Mouse (Mus musculus) neural tube, embryonic 10.5 days (tissue): ENCODE measurements around the gene Abhd14b.

Experiments used
- DNase-seq: peaks from one replicate; pipeline ENCODE4 v3.0.0-alpha.2; 2017; ENCODE audit warnings: low spot score; ENCODE audit errors: extremely low spot score

Gene Abhd14b

DNA sequence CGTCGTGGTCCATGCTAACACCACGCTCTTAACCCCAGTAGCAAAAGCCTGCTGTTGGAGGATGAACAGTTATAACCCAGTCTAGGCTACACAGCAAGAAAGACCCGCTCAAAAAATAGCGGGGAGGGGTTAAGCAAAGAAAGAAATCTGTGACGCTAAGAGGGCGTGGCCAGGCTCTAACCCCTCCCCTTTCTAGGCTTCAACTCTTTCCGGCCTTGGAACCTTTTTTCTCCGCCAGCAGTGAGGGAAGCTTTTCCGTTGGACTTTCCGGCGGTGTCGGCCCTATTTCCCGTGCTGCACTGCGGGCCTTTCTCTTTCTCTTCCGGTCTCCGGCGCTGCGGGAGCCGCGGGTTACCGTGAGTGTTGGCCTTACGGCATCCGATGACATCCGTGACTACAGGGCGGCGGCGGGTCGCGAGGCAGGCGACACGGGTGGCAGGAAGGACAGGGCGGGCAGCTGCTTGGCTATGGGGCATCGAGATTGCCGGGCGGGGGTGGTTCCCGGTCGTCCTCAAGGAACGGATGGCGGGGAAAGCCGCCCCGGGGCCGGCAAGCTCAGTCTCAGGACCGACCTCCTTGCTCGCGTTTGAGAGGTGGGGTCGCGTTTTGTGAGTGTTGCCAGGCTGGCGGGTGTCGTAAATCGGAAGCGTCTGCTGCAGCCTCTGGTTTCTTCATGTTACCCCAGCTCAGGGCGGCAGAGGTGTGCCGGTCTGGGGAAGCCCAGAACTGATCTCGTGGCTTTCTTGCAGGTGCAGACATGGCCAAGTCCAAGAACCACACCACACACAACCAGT, 17.8 kb upstream of the Abhd14b start, which contains the start of gene Rpl29:
TSS of gene Rpl29 (plus strand) at position 234 of the 794 bp plus-strand sequence.
- DNase-seq = peak; percentile 91

DNA sequence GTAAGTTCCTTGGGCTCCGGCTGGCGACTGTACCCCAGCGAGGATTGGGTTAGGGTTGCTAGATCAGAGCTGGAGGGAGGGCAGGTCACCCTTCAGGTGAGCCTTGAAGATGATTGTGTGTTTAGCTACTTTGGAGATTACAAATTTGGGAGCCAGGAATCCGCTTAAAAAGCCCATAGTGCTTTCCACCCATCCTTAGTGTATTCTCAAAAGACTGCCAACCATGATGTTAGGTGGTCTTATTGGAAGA, 17.3 kb upstream of the Abhd14b start:
- DNase-seq = no peak

DNA sequence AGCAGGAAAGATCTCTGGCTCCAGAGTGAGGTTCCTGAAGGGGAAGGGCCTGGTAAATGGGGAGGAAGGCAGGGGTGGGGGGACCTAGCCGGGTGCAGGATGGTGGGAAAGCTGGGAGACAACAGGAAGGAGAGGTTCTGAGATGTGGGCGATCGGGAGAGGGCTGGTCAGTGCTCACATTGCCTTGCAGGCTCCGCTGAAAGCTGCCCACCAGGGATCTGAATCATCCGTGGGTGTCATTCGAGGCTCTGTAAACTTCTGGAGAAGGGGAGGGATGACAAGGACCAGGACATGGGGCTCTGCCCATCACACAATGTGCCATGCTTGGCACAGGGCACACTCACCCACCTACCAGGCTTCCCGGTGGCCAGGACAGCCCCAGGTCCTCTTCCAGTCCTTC, 13.9 kb upstream of the Abhd14b start:
- no peak for DNase-seq

DNA sequence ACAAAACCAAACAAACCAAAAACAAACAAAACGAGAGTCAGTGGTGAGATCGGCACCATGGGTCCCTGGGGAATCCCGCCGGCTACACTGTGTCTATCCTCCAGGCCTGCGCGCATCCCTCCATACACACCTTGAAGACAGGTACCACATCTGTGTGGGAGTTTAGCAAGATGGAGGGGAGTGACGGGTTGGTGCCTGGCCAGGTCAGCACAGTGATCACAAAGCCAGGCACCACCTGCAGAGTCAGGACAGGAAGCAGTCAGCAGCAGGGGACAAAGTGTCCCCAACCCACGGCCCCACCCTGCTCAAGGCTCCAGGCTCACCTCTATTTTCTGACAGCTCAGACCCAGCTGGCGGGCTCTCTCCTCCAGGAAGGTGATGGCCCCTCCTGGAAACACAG, 10.7 kb upstream of the Abhd14b start:
- DNase-seq = no peak

DNA sequence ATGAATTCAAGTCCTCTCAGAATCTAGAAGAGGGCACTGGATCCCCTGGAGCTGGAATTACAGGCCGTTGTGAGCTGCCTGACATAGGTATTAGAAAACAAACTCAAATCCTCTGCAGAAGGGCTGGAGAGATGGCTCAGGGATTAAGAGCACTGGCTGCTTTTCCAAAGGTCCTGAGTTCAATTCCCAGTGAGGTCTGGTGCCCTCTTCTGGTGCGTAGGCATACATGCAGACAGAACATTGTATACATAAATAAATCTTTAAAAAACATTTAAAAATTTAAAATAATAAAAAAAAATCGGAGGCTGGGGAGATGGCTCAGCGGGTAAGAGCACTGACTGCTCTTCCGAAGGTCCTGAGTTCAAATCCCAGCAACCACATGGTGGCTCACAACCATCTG, 4.6 kb upstream of the Abhd14b start:
- no peak for DNase-seq

DNA sequence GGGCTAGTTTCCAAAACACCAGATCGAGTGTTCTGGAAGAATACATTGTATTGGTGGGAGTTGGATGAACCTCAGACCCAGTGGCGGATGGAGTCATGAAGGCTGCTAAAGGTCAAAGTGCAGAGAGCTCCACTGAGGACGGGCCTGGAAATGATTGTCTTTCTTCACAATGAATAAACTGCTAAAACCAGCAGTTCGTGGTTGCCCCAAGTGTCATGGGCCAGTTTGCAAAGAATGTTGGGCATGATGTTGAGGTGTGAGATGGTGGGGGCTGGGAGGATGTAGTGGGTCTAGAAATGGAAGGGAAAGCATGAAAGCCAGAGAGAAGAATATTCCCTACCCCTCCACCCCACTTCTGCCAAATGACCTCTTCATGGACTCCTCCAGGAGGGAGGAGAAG, 2.4 kb upstream of the Abhd14b start:
- no peak for DNase-seq

DNA sequence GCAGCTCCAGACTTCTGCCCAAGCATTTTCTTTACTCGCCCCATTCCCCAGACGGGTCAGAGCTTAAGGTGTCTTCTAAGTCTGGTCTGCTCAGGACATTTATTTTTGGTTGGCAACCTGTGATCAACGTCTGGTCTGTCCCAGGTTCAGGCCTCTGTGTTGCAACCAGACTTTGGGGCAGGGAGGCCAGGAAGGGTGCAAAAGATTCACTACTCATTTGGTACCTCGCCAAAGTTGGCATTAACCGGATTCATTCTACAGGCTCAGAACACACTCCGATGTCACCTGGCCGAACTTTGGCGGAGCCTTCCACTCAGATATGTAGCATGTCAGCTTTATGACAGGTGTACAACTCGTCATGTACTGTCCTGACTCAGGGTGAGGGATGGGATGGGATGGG, 692 bp downstream of the Abhd14b start:
- no peak for DNase-seq

DNA sequence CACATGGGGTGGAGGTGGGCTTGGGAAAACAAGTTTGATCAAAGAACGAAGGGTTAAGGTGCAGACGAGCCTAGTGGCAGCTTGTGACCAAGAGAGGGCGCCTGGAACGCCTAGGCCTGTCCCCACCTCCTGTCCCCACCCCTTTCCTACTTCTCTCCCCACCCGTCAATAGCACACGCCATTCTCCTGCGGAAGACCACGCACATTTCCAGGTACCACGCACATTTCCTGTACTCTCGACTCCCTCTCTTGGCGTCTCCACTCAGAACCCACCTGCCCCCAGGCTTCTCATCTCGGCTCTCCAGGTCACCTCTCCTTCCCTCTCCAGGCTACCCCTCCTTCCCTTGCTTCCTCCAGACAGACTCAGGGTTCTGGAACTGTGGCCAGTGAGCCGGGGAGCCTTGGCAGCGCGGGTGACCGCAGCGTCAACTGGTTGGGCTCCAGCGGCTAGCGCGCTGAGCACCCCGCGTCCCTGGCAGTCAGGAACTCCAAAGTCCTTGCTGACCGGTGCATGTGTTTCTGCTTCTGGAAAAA, 1.3 kb downstream of the Abhd14b start:
- DNase-seq = peak; percentile 59

DNA sequence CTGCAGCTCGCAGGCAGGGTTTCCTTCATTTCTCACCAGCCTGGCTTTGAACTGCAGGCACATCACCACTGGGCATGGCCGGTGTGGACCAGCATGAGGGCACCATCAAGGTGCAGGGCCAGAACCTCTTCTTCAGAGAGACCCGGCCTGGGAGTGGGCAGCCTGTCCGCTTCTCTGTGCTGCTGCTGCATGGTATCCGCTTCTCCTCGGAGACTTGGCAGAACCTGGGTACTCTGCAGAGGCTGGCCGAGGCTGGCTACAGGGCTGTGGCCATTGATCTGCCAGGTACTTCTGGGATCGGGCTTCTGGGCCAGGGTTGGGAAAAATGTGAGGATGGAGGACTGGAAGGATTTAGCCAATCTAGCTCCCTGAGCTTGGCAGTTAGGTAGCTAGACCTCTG, 2.7 kb downstream of the Abhd14b start:
- no peak for DNase-seq

DNA sequence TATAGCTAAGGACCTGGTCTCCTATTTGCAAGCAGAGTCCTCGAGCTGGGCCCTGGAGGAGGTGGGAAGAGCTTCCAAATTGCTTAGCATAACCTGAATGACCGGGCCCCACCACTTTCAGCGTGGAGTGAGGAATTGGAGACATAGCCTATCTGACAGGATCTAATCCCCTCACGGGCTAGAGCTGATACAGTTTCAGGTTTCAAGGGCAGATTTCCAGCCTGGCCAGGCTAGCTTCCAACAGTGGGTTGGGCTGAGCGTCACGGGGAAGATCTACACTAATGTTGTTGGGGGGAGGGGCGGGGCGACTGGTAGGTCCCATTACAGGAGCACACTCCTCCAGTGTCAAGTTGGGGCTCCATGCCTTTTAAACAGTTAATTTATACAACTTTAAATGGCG, 3.4 kb downstream of the Abhd14b start:
- DNase-seq = no peak

DNA sequence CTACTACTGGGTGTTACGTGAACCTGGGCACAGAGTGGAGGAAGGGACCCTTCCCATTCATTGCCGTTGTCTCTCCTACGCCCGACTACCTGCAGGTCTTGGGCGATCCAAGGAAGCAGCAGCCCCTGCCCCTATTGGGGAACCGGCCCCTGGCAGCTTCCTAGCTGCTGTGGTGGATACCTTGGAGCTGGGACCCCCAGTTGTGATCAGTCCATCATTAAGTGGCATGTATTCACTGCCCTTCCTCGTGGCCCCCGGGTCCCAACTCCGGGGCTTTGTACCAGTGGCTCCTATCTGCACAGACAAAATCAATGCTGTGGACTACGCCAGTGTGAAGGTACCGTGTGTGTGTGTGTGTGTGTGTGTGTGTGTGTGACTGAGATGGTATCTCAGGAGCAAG, 4.0 kb downstream of the Abhd14b start:
- no peak for DNase-seq

DNA sequence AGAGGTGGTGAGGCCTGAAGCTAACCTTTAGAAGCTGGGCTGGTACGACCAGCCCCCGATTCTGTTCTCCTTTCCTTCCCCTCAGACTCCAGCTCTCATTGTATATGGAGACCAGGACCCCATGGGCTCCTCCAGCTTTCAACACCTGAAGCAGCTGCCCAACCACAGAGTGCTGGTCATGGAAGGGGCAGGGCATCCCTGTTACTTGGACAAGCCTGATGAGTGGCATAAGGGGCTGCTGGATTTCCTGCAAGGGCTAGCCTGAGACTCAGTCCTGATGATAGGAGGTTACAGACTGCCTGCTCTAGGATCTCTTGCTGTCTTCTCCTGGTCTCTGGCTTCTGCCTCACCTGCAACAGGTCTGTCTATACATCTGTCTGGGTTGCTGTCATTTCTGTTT, 4.6 kb downstream of the Abhd14b start:
- DNase-seq = no peak

DNA sequence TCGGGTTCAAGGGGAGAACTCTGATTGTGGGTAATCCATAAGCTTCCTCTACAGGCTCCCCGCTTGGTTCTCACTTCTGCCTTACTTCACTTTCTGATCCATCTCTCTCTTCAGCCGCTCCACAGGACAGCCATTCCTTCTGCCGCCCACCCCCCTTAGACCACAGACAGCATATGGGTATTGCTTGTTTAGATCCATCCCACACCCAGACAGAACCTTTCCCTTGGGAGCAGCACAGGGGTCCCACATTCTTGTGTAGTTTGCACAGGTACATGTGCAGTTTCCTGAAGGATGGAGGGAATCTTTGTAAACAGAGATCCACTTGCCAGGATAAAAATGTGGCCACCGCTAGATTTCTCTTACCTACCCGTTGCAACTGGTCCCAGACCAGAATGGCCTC, 5.1 kb downstream of the Abhd14b start:
- DNase-seq = no peak

DNA sequence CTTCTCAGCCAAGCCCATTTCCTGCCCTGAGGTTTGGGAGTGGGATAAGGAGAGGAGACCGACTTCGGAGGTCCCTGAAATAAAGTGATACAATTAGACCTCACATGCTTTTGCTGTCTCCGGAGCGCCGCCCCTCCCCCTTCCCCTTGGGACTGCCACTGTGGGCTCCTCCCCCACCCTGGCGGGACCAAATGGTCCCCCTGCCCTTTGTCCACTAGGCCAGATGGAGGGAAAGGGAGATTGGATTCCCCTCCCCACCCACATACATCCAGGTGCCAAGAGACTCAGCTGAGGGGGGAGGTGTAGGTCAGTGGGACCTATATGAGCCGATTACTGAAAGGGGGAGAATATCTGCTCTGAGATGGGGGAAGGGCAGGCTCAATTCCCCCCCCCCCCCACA, 5.6 kb downstream of the Abhd14b start:
- DNase-seq = peak; percentile 77

DNA sequence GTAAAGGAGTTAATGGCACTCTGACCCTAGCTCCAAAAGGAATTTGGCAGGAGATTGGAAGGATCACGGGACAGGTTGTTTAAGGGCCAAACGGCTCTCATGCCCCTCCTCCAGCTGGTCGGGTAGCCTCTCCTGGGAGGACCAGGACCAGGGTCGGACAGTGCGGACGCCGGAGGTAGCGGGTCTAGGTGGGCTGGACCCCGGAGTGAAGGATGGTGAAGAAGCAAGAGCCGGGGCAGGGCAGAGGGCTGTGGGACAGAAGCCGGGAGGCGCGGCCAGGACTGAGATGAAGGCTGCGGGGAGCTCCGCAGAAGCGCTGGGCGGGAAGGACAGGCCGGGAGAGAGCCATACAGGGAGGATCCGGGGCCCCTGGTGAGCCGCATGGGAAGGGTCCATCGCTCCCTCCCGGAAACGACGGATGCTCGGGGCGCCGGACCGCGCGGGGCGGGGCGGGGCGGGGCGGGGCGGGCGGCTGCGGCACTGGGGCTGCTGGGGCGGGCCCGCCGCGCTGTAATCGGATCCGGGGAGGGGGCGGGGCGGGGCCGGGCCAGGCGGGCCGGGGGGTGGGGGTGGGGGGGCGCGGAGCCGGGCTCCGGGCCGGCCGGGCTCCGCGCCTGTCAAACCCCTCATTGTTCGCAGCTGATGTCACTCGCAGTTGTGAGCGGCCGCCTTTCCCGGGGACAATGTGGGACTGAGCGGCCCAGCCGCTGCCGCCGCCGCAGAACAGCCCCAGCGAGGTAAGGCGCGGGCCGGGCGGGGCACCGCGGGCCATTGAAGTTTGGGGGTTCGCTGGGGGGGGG, 6.2 kb downstream of the Abhd14b start, which contains the start of gene Pcbp4:
TSS of gene Pcbp4 (plus strand) at position 21 of the 800 bp plus-strand sequence.
- peak; percentile 89 for DNase-seq

DNA sequence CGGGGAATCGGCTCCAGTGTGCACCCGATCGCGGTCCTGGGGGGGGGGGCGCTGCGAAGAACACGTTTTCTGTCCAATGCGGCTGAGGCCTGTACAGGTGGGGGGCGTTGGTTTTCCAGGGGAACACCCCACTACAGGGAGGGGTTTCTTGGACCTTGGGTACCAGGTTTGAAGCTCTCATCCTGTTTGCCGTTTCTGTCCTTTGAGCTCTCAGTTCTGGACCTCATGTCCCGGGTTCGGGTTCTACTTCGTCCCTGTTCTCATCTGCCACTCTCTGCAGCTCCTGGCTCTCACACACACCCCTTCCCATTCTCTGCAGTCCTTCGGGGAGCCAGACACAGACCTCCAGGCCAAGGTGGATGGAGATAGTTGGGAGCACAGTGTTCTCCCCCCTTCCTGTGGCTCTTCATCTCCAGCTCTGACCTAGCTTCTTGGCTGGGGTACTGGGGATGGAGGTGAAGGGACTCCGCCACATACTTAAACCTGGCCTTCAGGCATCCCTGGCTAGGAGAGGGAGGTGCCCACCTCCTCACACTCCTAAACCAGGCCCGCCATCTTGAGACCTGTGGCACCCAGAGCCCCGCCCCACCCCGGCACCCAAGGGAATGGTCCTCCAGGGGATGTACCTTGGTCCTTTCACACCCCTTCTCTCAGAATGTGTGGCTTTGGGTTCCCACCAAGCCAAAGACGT, 7.0 kb downstream of the Abhd14b start:
- DNase-seq = peak; percentile 66

DNA sequence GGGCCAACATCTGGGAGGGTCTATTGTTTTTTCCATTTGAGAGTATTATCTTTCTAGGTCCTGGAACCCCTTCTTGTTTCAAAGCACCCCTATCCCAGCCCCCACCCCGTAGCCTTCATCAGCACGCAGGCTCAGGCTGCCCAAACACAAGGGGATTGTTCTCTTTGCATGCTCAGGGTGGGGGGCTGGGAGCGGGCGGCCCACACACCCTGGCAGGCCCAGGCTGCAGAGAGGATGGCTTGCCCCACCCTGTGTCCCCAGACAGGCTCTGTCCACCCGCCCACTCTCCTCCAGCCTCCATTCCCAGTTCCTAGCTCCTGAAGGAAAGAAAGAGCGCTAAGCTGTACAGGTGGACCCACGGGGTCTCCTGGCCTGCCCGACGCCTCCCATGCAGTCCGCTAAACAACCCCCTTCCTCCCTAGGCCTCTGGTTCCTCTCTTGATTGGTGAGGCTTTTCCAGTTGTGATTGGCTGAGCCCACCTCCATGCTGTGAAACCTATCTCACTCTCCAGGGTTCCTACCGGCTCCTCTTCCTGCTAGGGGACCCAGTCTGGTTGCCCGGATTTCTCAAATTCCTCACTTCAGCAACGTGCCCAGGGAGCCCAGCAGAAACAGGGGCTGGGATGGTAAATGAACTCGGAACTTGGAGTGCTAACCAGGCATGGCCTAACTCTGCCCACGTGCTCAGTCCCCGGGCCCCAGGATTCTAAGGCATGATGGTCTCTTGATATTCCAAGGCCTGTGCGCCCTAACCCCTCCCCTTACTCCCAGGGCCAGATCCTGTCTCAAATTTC, 7.8 kb downstream of the Abhd14b start:
- DNase-seq = peak; percentile 73

DNA sequence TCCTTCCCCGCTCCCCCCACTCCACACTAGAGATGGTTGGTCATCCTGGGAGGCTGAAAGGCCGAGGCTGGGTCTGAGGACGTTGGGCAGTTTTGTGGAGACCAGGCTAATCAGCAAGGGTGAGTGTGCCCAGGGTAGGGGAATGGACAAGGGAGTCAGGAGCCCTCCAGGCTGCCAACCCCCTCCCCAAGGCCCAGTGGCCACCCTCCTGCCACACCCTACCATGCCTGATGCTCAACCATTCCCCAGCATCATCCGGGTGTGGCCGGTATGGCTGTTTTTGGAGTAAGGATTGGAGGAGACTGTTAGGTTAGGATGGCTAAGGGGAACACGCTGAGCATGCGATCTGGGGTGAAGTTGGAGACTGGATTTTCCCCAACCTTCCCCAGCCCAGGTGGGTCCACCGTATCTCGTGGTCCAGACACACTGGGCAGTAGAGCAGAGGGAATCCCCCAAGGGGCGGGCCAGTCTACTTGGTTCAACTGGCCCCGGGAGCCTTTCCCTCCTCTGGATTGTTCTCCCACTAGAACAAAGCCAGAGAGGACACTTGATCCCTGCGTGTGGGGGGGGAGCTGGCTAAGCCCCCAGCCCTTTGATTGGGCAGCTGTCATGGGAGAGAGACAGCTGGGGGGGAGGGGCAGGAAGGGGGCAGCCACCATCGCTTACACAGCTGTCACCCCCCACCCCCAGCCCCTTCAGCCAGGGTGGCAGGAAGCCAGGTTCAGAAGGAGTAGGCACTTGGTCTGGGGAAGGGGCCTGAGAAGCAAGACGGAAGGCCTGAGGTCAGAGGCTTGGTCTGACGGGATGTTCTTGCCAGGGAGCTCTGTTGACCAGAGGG, 9.3 kb downstream of the Abhd14b start:
- DNase-seq = peak; percentile 79

DNA sequence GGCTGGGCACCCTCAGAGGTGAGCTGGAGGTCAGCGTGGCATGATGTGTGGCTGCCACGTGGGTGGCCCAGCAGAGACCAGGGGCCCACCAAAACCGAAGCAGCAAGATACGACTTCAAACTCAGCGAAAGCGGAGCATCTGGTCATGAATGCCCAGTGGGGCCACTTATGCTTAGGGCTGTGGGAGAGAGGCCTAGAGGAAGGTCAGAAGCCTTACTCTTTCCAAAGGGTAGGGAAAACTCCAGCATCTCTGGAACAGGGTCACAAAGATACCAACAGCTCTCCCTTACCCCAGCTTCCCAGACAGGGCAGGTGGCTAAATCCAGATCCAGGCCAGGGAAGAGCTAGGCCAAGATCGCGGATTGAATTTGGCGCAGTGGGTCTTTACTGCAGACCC, 9.9 kb downstream of the Abhd14b start:
- no peak for DNase-seq

DNA sequence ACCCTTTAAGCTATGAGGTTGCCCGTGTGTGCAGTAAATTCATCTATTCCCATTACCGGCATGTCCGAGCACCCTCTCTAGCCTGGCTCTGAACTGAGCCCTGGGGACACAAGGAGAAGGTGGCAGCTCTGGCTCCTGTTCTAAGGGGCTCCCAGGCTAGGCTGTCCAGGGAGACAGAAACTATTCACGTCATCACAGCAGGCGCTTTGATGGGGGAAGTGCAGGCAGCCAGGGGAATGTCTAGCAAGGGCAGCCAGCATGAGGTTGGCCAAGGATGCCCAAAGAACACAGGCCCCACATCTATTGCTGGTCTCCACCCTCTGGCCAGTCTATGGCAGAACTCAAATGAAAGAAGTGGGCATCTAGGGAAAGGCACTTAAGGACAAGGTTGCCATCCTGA, 10.7 kb downstream of the Abhd14b start:
- no peak for DNase-seq
